Mouse (Mus musculus): ENCODE results near the gene Trmt2b.
"Not testable (repeated sequence)": the region's sequence is repeated elsewhere in the genome, so short reads cannot be mapped to it uniquely, and the experiment has no call there.

Trmt2b gene

GRCm38 (mm10) chrX:134220618-134221017 is 56.2 kb downstream of the Trmt2b start:
- DNase-seq (ENCODE audit: low read depth in 1 of 2, low spot score in 2 of 2) = no peak

GRCm38 (mm10) chrX:134218161-134218560 is 58.6 kb downstream of the Trmt2b start:
- no peak for DNase-seq (ENCODE audit: low read depth in 1 of 2, low spot score in 2 of 2)

GRCm38 (mm10) chrX:134211151-134211642 is 65.6 kb downstream of the Trmt2b start:
- DNase-seq (ENCODE audit: low read depth in 1 of 2, low spot score in 2 of 2) = no peak

GRCm38 (mm10) chrX:134208491-134208890 is 68.3 kb downstream of the Trmt2b start:
- no peak for DNase-seq (ENCODE audit: low read depth in 1 of 2, low spot score in 2 of 2)

GRCm38 (mm10) chrX:134187201-134187600 is 89.6 kb downstream of the Trmt2b start, which contains the start of gene Arl13a:
Arl13a (plus strand) TSS chrX:134187501.
- not testable (repeated sequence) for DNase-seq (ENCODE audit: low read depth in 1 of 2, low spot score in 2 of 2)

GRCm38 (mm10) chrX:134174699-134175098 is 102.1 kb downstream of the Trmt2b start:
- DNase-seq (ENCODE audit: low read depth in 1 of 2, low spot score in 2 of 2) = no peak

Measured in monocyte, adult 2 months (primary cell).